Mouse (Mus musculus) neutrophil, adult 5-6 weeks (primary cell): ENCODE results near the gene Fgfr2. TPM values are rescaled to one million over a fixed set of nuclear protein-coding genes. Genes with fewer than 3 reads are reported as not detected.

ENCODE experiments used
- ATAC-seq: fragments of 151-379, 151-347 bp; 2 replicates; pipeline ENCODE4 v1.8.0; 2017; ENCODE audit warnings: mild to moderate bottlenecking, moderate TSS enrichment; ENCODE audit not compliant: insufficient number of reproducible peaks, poor library complexity, low FRiP score, severe bottlenecking; ENCODE audit errors: extremely low read depth
- total RNA-seq: library from RNA; stranded (forward); fragments of 200-1000 nt; gene quantifications from 2 replicates; pipeline ENCODE4 v1.2.3, GENCODE M21; 2017

The Fgfr2 gene
- total RNA-seq, 1 experiment from 2014 or later = not detected

DNA sequence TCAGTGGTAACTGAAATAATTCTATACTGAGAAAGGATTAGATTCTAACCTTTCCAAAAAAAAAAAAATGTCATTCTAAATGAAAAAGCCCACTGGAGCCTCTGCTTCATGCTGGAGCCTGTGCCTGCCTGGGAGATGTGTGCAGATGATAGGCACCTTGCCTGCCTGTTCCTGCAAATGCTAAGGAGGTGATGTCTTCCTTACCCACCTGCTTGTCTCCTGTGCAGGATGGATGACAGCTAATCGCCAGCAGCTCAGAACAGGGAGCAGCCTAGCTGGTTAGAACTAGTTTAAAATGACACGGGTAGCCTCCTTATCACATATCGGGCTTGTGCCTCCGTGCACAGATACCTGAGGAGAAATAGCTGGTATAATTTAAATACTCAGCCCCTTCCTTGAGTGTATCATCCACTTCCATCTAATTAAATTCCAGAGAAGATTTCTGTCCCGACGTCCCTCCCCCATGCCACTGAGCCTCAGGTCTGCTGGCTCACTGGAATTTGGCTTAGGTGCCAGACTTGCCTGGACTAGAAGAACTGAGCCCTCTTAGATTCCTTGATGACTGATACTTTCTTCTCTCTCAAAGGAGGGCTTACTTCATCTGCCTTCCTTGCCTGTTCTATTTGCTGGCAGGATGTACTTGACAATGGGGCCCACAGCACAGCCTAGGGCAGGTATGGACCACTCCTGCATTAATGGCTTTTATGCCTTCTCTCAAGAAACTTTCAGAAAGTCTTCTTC, 2782.6 kb downstream of the Fgfr2 start:
- no peak for ATAC-seq

DNA sequence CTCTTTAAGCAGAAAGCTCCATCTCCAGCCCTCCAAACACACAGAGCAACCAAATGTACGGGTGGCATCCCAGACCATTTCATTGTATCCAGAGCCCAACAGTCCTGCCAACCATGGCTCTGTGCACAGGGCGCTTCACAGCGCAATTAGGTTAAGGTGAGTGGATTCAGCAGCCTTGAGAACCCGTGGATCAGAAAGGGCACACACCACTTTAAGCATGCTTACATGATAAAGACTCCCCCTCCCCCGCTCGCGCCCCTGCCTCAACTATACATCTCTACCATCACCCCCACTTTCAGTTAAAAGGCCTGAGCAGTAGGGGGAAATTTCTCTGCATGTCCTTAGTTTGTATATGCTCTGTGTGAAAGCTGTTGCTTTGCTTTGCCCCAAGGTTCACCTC, 2785.5 kb downstream of the Fgfr2 start:
- ATAC-seq = no peak

DNA sequence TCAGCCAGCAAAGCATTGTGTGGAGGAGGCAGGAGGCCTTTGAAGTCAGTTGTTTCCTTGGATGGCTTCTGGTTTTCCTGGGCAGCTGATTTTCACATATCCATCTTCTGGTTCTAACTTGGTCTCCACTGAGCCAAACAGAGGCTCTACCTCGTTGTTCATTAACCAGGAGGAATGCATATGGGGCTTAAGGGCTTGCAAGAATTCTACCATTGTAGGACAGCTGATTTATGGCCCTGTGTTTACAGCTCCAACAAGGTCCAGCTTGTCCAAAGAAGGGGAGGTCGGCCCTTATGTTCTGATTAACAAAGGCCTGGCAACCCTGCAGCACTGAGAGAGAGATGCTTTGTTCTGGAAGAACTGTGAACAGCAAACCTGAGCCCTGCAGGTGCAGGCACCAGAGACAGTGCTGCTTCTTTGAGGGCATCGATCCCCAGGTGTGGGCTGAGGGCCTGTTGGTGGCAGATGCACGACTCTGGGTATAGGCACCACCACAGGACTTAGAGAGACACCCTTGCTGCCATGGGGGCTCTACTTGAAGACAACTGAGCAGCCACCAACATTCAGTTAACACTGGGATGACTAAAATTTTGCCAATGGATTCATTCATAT, 2787.6 kb downstream of the Fgfr2 start:
- no peak for ATAC-seq

DNA sequence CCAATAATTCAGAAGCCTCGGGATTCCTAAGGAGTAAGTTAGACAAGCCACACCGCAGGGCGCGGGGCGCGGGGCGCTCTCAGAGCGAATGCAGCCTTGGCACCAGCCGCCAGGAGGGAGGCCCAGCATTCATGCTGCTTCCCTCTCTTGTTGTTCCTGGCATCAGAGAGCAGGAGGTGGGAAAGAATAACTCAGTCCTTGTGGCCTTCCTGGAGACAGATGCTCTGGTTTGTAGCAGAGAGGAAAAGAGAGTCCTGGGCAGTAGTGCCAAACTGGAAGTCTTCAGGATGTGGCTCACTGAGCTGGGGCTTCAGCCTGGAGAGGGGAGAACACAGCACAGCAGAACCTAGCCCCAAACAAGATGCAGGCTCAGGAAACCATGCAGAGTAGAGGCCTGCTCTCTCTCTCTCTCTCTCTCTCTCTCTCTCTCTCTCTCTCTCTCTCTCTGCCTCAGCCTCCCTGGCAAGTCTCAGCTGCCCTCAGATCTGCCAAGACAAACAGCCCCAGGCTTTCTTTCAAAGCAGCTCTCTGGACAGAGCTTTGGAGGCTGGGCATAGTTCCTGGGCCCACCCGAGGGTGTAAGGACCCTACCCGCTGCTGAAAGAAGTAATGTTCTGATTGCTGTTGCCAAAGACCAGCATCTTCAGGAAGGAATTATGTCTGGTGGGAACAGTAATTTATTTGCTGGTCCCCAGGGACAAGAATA, 2790.5 kb downstream of the Fgfr2 start:
- no peak for ATAC-seq

DNA sequence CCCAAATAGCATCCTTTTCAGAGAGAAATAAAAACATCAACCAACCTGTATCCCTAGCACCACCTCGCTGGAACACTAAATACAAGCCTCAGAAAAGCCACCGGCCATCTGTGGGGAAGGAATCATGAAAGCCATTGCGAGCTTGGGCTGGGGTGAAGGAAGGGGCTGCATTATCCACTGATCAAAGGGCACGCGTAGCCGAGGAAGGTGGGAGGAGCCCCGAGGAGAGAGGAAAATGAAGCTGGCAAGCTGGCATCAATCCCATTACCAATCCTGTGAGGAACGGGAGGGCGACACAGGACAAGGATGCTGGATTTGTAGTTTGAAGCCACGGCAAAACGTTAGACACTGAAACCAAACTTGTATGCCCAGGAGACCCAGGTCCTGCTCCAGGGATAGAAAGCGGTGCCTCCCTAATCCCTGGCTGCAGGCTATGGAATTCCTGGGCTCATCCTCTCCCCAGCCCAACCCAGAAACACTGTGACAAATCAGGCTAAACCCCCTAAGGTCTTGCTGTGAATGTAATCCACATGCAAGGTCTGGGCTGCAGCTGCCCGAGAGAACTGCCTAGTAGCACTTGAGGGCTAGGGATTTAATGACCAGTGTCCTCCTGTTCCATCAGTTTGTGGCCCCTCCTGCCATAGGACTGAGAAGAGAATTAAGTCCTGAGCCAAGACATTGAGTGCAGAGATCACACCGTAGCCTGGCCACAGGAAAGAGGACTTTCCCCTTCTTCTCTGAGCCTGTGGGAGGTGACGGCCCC, 2795.4 kb downstream of the Fgfr2 start:
- ATAC-seq = no peak

DNA sequence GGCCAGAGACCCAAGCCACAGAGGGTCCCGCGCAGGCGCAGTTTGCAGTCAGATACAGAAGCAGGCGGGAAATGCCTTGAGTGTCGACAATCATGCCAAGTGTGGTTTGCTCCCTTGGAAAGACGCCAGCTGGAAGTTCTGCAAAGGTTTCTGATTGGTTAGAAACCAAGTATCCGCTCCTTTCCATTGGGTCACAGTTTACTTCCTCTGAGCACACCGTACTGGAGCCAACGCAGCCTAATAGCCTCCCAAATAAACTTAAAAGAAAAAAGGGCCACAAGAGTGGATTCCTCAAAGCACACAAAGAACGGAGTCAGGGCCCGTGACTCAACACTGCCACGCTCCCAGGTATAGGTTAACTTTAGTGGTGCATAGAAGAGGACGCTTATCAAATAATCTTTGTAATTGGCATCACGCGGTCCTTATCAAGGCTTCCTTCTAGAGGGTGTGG, 2797.1 kb downstream of the Fgfr2 start:
- ATAC-seq = no peak

DNA sequence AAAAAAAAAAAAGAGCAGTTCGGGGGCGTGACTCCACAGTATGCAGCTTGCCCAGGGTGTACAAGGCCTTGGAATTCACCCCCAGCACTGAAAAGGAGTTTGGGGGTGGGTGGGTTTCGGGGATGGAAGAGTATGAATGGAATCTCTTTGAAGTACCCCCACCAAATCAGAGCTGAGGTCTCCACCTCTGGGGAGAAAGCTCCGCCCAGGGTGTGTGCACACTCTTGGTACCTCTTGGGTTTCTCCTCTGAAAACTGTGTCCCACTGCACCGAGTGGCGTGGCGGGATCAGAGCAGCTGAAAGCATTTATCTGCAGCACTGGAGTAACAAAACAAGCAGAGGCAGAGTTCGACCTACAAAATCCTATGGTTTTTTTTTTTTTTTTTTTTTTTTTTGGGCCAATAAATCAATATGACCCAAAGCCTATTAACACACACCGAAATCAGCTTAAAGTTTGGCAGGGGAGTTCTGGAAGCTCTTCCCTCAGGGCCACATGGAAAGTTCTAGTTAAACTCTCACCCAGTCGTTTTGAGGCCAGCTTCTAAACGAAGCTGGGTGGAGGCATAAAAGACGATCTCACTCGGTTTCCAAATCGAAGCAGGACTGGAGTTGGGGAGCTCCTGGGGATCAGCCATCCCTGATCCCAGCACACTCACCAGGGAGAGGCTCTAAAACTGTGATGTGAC, 2798.3 kb downstream of the Fgfr2 start:
- no peak for ATAC-seq

DNA sequence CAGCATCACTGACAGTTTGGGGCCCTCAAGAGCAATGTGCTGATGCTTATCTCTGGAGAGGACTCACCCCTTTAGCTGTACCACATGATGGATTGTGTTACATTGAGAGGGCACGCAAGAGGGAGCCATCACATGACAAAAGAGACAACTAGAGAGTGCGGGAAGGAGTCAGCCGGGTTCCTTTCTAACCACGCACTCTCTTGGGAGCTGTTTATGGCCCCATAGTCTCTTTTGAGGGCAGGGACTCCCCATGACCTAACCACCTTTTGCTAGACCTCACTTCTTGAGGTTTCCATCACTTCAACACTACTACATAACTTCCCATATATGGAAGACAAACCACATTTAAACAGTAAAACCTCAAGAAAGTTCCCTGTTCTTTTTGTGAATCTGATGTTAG, 2799.4 kb downstream of the Fgfr2 start:
- no peak for ATAC-seq

DNA sequence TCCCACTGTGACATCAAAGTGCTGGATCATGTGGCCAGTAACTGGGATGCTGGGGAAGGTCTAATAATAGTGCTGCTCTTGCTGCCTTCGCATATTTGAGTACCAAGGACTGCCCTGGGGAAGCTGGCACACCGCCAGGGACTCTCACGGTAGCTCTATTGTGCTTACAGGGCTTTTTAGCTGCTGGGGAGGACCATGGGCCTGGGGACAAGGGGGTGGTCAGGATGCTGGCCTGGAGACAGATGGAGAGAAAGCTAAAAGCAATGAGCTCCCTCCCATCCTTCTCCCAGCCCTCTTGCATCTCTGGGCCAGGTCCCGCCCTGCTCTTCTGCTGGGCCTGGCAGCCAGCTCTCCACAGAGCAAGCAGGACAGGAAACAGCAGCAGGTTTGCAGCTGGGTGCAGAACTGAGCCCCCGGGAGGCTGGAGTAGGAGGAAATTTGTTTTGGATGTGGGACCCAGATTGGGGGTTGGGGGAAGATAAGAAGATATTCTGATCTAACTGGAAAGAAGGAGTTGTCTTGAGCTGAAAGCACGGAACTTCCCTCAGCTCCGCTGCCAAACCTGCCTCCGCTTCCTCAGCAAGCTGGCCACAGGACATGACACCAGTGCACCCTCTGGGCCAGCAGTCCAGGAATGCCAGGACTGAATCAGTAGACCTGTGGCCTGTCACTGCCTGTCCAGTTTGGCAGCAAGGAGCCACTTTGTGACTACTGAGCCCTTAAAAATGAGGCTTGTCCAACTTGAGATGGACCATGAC, 2803.2 kb downstream of the Fgfr2 start:
- no peak for ATAC-seq

DNA sequence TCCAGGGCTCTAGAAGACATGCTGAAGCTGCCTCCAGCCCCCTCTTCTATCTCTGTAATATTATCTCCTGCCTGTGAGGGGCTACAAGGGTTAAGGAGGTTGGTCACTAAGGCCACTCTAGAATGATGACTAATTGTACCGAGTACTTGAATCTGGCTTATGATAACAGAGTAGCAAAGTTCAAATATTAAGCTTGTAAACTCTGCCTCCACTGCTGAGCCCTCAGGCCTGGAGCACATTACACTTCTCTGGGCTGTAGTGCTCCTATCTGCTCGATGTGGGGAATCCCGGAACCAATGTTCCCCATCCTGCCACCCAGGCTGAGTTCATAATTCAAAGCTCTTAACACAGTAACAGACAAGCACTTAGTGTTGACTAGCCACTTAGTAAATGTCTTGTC, 2806.9 kb downstream of the Fgfr2 start:
- no peak for ATAC-seq

DNA sequence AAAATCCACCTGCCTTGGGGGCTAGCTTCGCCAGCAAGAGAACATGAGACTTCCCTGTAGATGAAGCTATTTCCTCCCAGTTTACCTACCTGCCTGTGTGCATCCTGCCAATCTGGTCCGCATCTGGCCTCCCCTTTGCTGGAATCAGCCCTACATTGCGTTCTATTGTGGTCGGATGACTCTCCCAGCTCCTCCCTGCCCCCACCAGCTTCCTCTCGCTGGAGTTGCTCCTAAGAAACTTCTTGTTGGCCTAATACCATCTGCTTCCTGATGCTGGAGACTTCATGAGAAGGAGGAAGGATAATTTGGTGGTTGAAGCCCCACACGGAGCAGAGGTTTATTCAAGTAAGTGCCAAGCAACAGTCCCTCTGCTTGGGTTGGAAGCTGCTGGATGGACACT, 2807.9 kb downstream of the Fgfr2 start:
- ATAC-seq = no peak

DNA sequence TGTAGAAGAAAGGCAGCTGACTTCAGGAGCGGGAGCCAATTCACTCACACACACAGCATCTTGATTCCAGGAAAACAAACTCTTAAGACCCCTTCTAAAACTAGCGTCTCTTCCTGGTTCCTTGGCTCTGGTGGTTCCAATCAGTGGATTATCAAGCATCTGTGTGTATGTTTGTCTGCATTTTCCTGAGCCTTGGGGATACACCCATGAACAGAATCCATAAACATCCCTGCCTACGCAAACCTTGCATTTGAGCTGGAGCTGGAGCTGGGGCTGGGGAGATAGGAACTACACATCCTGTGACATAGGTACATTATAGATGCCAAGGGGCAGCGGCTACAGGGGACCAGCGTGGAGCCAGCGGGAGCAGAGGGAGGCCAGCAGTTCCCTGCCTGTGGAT, 2808.5 kb downstream of the Fgfr2 start:
- ATAC-seq = no peak

DNA sequence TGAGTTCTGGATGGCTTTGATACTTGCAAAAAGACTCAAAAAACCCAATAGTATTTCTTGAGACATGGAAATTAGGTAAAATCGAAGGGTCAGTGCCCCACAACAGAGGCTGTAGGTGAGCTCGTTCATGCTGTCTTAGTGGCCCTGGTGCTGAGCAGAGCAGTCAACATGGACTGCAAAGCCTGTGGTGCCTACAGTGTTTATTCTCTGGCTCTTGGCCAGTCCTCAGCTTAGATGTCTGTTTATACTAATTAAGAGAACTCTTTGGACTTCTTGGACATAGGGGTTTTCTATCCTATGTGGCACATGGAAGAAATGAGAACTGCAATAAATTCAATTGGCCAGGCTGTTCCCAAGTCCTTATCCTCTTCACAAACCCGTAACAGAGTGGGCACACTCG, 2811.8 kb downstream of the Fgfr2 start:
- no peak for ATAC-seq

DNA sequence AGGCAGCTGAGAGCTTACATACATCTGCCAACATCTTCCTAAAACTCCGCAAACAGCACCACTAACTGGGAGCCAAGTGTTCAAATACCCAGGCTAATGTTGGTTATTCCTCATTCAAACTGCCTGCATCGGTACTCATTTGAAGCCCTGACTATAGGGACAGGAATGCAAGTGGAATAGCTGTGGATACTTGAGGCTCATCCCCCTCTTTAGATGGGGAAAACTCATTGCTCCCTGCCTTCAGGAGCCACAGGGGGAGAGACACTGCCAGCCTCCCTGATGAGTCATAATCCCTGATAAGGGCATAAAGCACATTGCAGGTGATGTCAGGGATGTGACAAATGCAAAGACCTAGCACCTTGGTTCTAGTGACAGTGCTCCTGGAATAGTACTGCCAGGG, 2814.0 kb downstream of the Fgfr2 start:
- no peak for ATAC-seq

DNA sequence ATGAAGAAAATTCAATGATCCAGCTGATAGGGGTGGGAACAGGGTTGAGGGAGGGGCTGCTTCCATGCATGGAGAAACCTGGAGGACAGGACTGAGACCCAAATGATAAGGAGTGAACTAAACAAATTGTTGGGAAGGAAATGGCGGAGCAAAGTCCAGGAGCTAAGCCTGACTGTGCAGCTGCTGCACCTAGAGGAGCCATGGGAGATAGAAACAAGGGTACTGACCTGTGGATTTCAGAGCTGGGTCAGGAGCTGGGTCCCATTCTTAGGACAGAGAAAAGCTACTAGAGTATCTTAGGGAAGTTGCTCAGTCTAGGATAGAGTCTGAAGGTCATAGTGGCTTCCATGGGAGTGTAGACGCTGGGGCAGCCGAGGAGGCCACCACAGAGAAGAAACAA, 2816.1 kb downstream of the Fgfr2 start:
- no peak for ATAC-seq

DNA sequence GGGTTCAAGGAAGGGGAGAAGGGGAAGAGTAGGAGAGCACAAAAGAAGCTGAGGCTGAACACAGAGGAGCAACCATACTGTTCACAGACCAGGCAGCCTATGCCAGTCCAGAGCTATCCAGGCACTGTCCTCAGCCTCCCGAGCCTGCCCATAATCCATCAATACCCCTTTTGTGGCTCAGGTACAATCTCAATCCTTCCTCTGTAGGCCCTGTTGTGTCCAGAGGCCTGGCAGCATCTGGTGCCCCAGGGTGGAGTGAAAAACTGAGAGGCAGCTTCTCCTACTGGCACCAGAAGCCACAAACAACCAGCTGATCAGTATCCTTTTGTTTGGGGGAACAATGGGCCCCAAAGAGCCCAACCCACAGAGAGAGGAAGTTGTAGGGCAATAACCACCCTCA, 2818.5 kb downstream of the Fgfr2 start:
- no peak for ATAC-seq

DNA sequence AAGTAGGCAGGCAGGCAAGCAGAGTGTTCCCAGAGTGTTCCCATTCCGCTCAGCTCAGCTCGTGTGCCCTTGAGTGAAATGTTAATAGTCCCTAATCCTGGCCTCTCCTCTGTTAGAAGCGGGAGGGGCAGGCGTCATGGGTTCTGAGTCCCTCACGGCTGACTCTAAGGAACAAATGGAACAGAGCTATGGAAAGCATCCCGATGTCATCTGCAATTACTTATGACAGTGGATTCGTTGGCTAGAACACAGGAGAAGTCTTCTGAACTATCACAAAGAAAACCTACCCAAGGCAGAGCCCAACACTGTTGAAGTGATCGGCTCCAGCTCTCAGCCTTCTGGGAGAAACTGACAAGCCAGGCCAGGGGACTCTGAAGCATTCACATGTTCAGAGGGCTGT, 2819.7 kb downstream of the Fgfr2 start:
- no peak for ATAC-seq

DNA sequence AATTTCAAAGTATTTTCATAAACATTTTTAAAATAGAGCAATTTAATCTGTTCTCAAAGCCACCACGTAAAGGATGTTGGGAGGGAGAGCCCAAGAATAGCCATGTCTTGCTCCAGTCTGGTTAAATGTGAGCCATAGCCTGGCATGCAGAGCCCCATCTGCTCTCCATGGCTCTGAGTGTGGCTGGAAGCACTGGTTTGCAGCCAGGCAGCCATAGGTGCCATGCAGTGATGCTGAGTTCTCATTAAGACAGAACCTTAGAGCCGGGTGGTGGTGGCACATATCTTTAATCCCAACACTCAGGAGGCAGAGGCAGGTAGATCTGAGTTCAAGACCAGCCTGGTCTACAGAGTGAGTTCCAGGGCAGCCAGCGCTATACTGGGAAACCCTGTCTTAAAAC, 2822.5 kb downstream of the Fgfr2 start:
- no peak for ATAC-seq
